29 mouse cellular contexts compared by ENCODE assay signal in genomic region chr2:169586688-169587087, GRCm38 (mm10). TPM values are rescaled to one million over a fixed set of nuclear protein-coding genes. Genes with fewer than 3 reads are reported as not detected.
DNase-seq lines count a peak whose midpoint lies in the region; ATAC-seq and TF ChIP-seq lines count a peak whose summit lies in the region.
"Had no signal": no experiment of that assay in that cellular context is flagged by ENCODE, and none has a peak within 500 bp of the region (broad histone marks: within the 10 kb centered on the region; RNA-seq: fewer than 3 reads in every experiment).

No protein-coding gene starts in this region.

- H3K4me3 ChIP-seq in lung, postnatal 0 days (ENCODE audit: low read depth, low read length), result no peak overlapping the region
- no peak overlapping the region for H3K4me3 ChIP-seq in stomach, embryonic 14.5 days (ENCODE audit: low read depth, low read length)
- H3K4me3 ChIP-seq in liver, postnatal 0 days (ENCODE audit: low read depth, low read length), result no peak overlapping the region
- H3K4me3 ChIP-seq: embryonic facial prominence, embryonic 15.5 days; erythroblast, embryonic 14.5 days; forebrain, embryonic 15.5 days; heart, embryonic 10.5 days; hindbrain, embryonic 12.5 days had no signal

- no peak overlapping the region for H3K9ac ChIP-seq in lung, postnatal 0 days (replicated peaks; ENCODE audit: low read depth)
- H3K9ac ChIP-seq in stomach, embryonic 14.5 days (replicated peaks; ENCODE audit: low read depth, low read length), result no peak overlapping the region
- no peak overlapping the region for H3K9ac ChIP-seq in liver, postnatal 0 days (replicated peaks)
- H3K9ac ChIP-seq: embryonic facial prominence, embryonic 15.5 days; forebrain, embryonic 15.5 days; hindbrain, embryonic 12.5 days had no signal

- no peaks in the 10 kb centered on the region for H3K9me3 ChIP-seq in lung, postnatal 0 days (ENCODE audit: low read length)
- H3K9me3 ChIP-seq in stomach, embryonic 14.5 days (ENCODE audit: control insufficient read depth, low read depth, low read length), result no peaks in the 10 kb centered on the region
- H3K9me3 ChIP-seq in liver, postnatal 0 days (ENCODE audit: low read length), result no peaks in the 10 kb centered on the region
- H3K9me3 ChIP-seq: embryonic facial prominence, embryonic 15.5 days; forebrain, embryonic 15.5 days; heart, embryonic 10.5 days; hindbrain, embryonic 12.5 days had no signal

- H3K36me3 ChIP-seq in lung, postnatal 0 days (ENCODE audit: insufficient read depth, low read length), result no peaks in the 10 kb centered on the region
- no peaks in the 10 kb centered on the region for H3K36me3 ChIP-seq in stomach, embryonic 14.5 days (ENCODE audit: control insufficient read depth, insufficient read depth, low read length)
- no peaks in the 10 kb centered on the region for H3K36me3 ChIP-seq in liver, postnatal 0 days (replicated peaks; ENCODE audit: insufficient read depth, low read length)
- H3K36me3 ChIP-seq: embryonic facial prominence, embryonic 15.5 days; forebrain, embryonic 15.5 days; heart, embryonic 10.5 days; hindbrain, embryonic 12.5 days had no signal

- 68% methylated on average over 3 of the region's 3 CpGs for WGBS in lung, postnatal 0 days
- WGBS in stomach, embryonic 14.5 days, result 73% methylated on average over 3 of the region's 3 CpGs
- WGBS in liver, postnatal 0 days (ENCODE audit: insufficient replicate concordance), result 59% methylated on average over 3 of the region's 3 CpGs

- ATAC-seq in lung, postnatal 0 days, result peak; percentile 32; the same call in 1 of the 2 replicates
- peak; percentile 33; the same call in 1 of the 2 replicates for ATAC-seq in stomach, embryonic 14.5 days (ENCODE audit: insufficient number of reproducible peaks, insufficient read depth, low FRiP score, low read depth)
- ATAC-seq in liver, postnatal 0 days, result no peak
- ATAC-seq in erythroid progenitor cell, adult 5-6 weeks (replicated peaks; ENCODE audit: low FRiP score, poor library complexity, severe bottlenecking), result no peak
- ATAC-seq: forebrain, embryonic 15.5 days had no signal

- no peak overlapping the region for H3K4me2 ChIP-seq in lung, postnatal 0 days (replicated peaks; ENCODE audit: low read depth, low read length)
- no peak overlapping the region for H3K4me2 ChIP-seq in stomach, embryonic 14.5 days (replicated peaks; ENCODE audit: low read depth, low read length)
- no peak overlapping the region for H3K4me2 ChIP-seq in liver, postnatal 0 days (ENCODE audit: low read depth, low read length)
- H3K4me2 ChIP-seq: embryonic facial prominence, embryonic 15.5 days; forebrain, embryonic 15.5 days; hindbrain, embryonic 12.5 days had no signal

- no peaks in the 10 kb centered on the region for H3K4me1 ChIP-seq in lung, postnatal 0 days (ENCODE audit: insufficient read depth, low read depth, low read length)
- H3K4me1 ChIP-seq in stomach, embryonic 14.5 days (ENCODE audit: control insufficient read depth, insufficient read depth, low read length), result peaks cover 5% of the 10 kb centered on the region; the same call in 1 of the 2 replicates
- no peaks in the 10 kb centered on the region for H3K4me1 ChIP-seq in liver, postnatal 0 days (ENCODE audit: insufficient read depth)
- H3K4me1 ChIP-seq: embryonic facial prominence, embryonic 15.5 days had no signal

- TF ChIP-seq CTCF in lung, postnatal 0 days (IDR thresholded peaks at IDR 0.05), result no peak
- no peak for TF ChIP-seq CTCF in liver, postnatal 0 days (IDR thresholded peaks at IDR 0.05; ENCODE audit: low read depth)

- no peak for TF ChIP-seq EP300 in lung, postnatal 0 days (IDR thresholded peaks at IDR 0.05)
- no peak for TF ChIP-seq EP300 in liver, postnatal 0 days (IDR thresholded peaks at IDR 0.05; ENCODE audit: low read depth)

- DNase-seq in lung, postnatal 0 days (ENCODE audit: low spot score), result no peak
- DNase-seq in lung, postnatal 10 days, result no peak
- peak; percentile 31 for DNase-seq in urinary bladder, postnatal 14 days (ENCODE audit: low spot score)
- DNase-seq in urinary bladder, adult 2 months (ENCODE audit: low spot score), result no peak
- no peak for DNase-seq in liver, postnatal 0 days
- DNase-seq: adrenal gland, postnatal 10 days; cerebellum, adult 11 months; cerebellum, adult 8-10 months; cerebellum, postnatal 14 days; embryo, embryonic 11 days; gastrocnemius, postnatal 10 days; heart, adult 18-20 months; heart, postnatal 10 days; heart, postnatal 4 days had no signal

- H3K27ac ChIP-seq in lung, postnatal 0 days (ENCODE audit: low read length), result no peak overlapping the region
- H3K27ac ChIP-seq in stomach, embryonic 14.5 days (ENCODE audit: low read length), result no peak overlapping the region
- no peak overlapping the region for H3K27ac ChIP-seq in liver, postnatal 0 days (ENCODE audit: low read depth)
- H3K27ac ChIP-seq: embryonic facial prominence, embryonic 15.5 days; forebrain, embryonic 15.5 days; heart, embryonic 10.5 days; hindbrain, embryonic 12.5 days had no signal

- no peaks in the 10 kb centered on the region for H3K27me3 ChIP-seq in lung, postnatal 0 days (replicated peaks; ENCODE audit: insufficient read depth, low read length)
- H3K27me3 ChIP-seq in stomach, embryonic 14.5 days (ENCODE audit: control insufficient read depth, insufficient read depth, low read length), result no peaks in the 10 kb centered on the region
- H3K27me3 ChIP-seq in liver, postnatal 0 days (ENCODE audit: insufficient read depth, low read length), result no peaks in the 10 kb centered on the region
- H3K27me3 ChIP-seq: embryonic facial prominence, embryonic 15.5 days; forebrain, embryonic 15.5 days; hindbrain, embryonic 12.5 days had no signal

RNA-seq across cellular contexts. Expression of gene Gm11011, which starts 0.9 kb away (rescaled TPM):
- polyA plus RNA-seq in lung, postnatal 0 days (2015; fragmentation: Nextera tagmentation; extraction: Ambion mirVana), result not detected in 2 replicates
- polyA plus RNA-seq in urinary bladder, adult 2 months (2012; rRNA removed), result not detected in 2 replicates
- not detected in 2 replicates for polyA plus RNA-seq in stomach, embryonic 14.5 days (2014; fragmentation: Nextera tagmentation; extraction: Ambion mirVana)
- not detected in 2 replicates for polyA plus RNA-seq in liver, postnatal 0 days (2015; fragmentation: Nextera tagmentation; extraction: Ambion mirVana)
- not detected in 2 replicates for total RNA-seq in erythroid progenitor cell, adult 5-6 weeks (2015; ENCODE audit: low replicate concordance)
- not detected in 2 replicates for total RNA-seq in erythroid progenitor cell, adult 5-6 weeks (2017; ENCODE audit: low replicate concordance)
- total RNA-seq: adrenal gland, postnatal 10 days; adrenal gland, postnatal 4 days; common myeloid progenitor, adult 5-6 weeks; gastrocnemius, postnatal 10 days; gastrocnemius, postnatal 4 days; heart, adult 18-20 months; heart, postnatal 10 days; heart, postnatal 4 days; MEL had no signal
- polyA plus RNA-seq: brain, embryonic 14.5 days; embryonic facial prominence, embryonic 11.5 days; embryonic facial prominence, embryonic 15.5 days; erythroblast, embryonic 14.5 days; forebrain, embryonic 11.5 days; forebrain, embryonic 15.5 days; heart, embryonic 10.5 days; heart, embryonic 14.5 days; hindbrain, embryonic 12.5 days had no signal

RNA-seq across cellular contexts. Expression of gene Tshz2, which starts 46.1 kb away (rescaled TPM):
- polyA plus RNA-seq in lung, postnatal 0 days (2015; fragmentation: Nextera tagmentation; extraction: Ambion mirVana), result 3.4 and 4.6 TPM in 2 replicates
- polyA plus RNA-seq in urinary bladder, adult 2 months (2012; rRNA removed), result 42.1 and 60.0 TPM in 2 replicates
- 18.0 and 20.1 TPM in 2 replicates for polyA plus RNA-seq in stomach, embryonic 14.5 days (2014; fragmentation: Nextera tagmentation; extraction: Ambion mirVana)
- polyA plus RNA-seq in liver, postnatal 0 days (2015; fragmentation: Nextera tagmentation; extraction: Ambion mirVana), result 1.3 and 1.5 TPM in 2 replicates
- total RNA-seq in erythroid progenitor cell, adult 5-6 weeks (2015; ENCODE audit: low replicate concordance), result not detected in 2 replicates
- 0.26 TPM in 1 of 2 replicates, not detected in the other for total RNA-seq in erythroid progenitor cell, adult 5-6 weeks (2017; ENCODE audit: low replicate concordance)
- total RNA-seq: common myeloid progenitor, adult 5-6 weeks; MEL had no signal
- polyA plus RNA-seq: erythroblast, embryonic 14.5 days had no signal

Comparison
In these comparisons a context has a peak if more than half of its experiments do, and no peak if none do; other contexts are left out.
1. ATAC-seq: peak in lung, postnatal 0 days (single experiment) and stomach, embryonic 14.5 days (single experiment); none in liver, postnatal 0 days (single experiment) and erythroid progenitor cell, adult 5-6 weeks (single experiment).